Mouse (Mus musculus): ENCODE measurements around the gene Cyp2d26. TPM values are rescaled to one million over a fixed set of nuclear protein-coding genes. Genes with fewer than 3 reads are reported as not detected.
"Not testable (repeated sequence)": the region's sequence is repeated elsewhere in the genome, so short reads cannot be mapped to it uniquely, and the experiment has no call there.

Gene Cyp2d26
- total RNA-seq, 1 experiment, result not detected

GRCm38 (mm10) chr15:82793868-82794267 is 226 bp downstream of the Cyp2d26 start:
- no peaks in the 10 kb centered on the region for H3K9me3 ChIP-seq (ENCODE audit: control insufficient read depth, insufficient read depth, low read depth, low read length)
- no peak for TF ChIP-seq HCFC1 (IDR thresholded peaks at IDR 0.05; ENCODE audit: borderline replicate concordance, insufficient read depth, low read length)
- no peak for TF ChIP-seq MAFK (IDR thresholded peaks at IDR 0.05; ENCODE audit: insufficient read depth, low read depth, low read length)
- no peak for TF ChIP-seq ZC3H11A (IDR thresholded peaks at IDR 0.05; ENCODE audit: borderline replicate concordance, low read depth, low read length)
- TF ChIP-seq CHD2 (IDR thresholded peaks at IDR 0.05; ENCODE audit: low read depth, low read length), result no peak
- no peak for TF ChIP-seq ZNF384 (IDR thresholded peaks at IDR 0.05; ENCODE audit: low read depth, low read length)
- in situ Hi-C loops (cut with MboI; ENCODE audit: low sequenced_read_pairs in 2 of 2, unreplicated experiment in 2 of 2), result no loop called here
- H3K36me3 ChIP-seq (ENCODE audit: control insufficient read depth, insufficient read depth, low read length, poor library complexity, severe bottlenecking), result no peaks in the 10 kb centered on the region
- H3K4me3 ChIP-seq (ENCODE audit: insufficient read depth in 1 of 2, low read depth in 1 of 2, low read length in 2 of 2, poor library complexity in 1 of 2, severe bottlenecking in 1 of 2), result no peak overlapping the region
- DNase-seq (ENCODE audit: low read depth, low spot score), result no peak
- no peaks in the 10 kb centered on the region for H3K4me1 ChIP-seq (ENCODE audit: control insufficient read depth in 2 of 2, insufficient read depth in 2 of 2, low read length in 2 of 2, poor library complexity in 1 of 2)
- H3K27ac ChIP-seq (ENCODE audit: insufficient read depth, low read depth, low read length, poor library complexity, severe bottlenecking), result no peak overlapping the region
- no peak overlapping the region for H3K9ac ChIP-seq (ENCODE audit: insufficient read depth, low read depth, low read length, poor library complexity, severe bottlenecking)

GRCm38 (mm10) chr15:82793454-82793853 is 640 bp downstream of the Cyp2d26 start:
- H3K4me1 ChIP-seq (ENCODE audit: control insufficient read depth in 2 of 2, insufficient read depth in 2 of 2, low read length in 2 of 2, poor library complexity in 1 of 2), result no peaks in the 10 kb centered on the region
- no peaks in the 10 kb centered on the region for H3K36me3 ChIP-seq (ENCODE audit: control insufficient read depth, insufficient read depth, low read length, poor library complexity, severe bottlenecking)
- no peaks in the 10 kb centered on the region for H3K9me3 ChIP-seq (ENCODE audit: control insufficient read depth, insufficient read depth, low read depth, low read length)
- DNase-seq (ENCODE audit: low read depth, low spot score), result no peak
- H3K9ac ChIP-seq (ENCODE audit: insufficient read depth, low read depth, low read length, poor library complexity, severe bottlenecking), result no peak overlapping the region
- in situ Hi-C loops (cut with MboI; ENCODE audit: low sequenced_read_pairs in 2 of 2, unreplicated experiment in 2 of 2), result no loop called here
- no peak overlapping the region for H3K27ac ChIP-seq (ENCODE audit: insufficient read depth, low read depth, low read length, poor library complexity, severe bottlenecking)
- TF ChIP-seq ZC3H11A (IDR thresholded peaks at IDR 0.05; ENCODE audit: borderline replicate concordance, low read depth, low read length) (no peak), HCFC1 (IDR thresholded peaks at IDR 0.05; ENCODE audit: borderline replicate concordance, insufficient read depth, low read length) (no peak), ZNF384 (IDR thresholded peaks at IDR 0.05; ENCODE audit: low read depth, low read length) (no peak), CHD2 (IDR thresholded peaks at IDR 0.05; ENCODE audit: low read depth, low read length) (no peak), MAFK (IDR thresholded peaks at IDR 0.05; ENCODE audit: insufficient read depth, low read depth, low read length) (no peak)
- no peak overlapping the region for H3K4me3 ChIP-seq (ENCODE audit: insufficient read depth in 1 of 2, low read depth in 1 of 2, low read length in 2 of 2, poor library complexity in 1 of 2, severe bottlenecking in 1 of 2)

DNA sequence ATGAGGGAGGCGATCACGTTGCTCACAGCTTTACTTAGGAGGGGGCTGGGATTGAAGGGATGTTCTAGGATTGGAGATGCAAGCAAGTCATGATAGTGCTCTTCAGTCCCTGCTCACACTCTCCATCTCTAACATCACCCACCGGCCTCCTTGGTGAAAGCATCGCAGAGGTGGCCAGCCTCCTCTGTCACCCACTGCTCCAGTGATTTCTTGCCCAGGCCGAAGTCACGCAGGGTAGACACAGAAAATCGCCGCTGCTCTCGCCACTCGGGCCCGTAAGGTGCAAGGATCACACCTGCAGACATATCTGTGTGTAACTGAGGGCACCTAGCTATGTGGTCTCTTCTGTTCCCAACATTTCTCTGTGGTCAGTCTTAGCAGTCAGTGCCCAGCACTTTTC is 1.5 kb downstream of the Cyp2d26 start:
- in situ Hi-C loops (cut with MboI; ENCODE audit: low sequenced_read_pairs in 2 of 2, unreplicated experiment in 2 of 2), result no loop called here
- Histone ChIP-seq H3K9me3 (ENCODE audit: control insufficient read depth, insufficient read depth, low read depth, low read length) (no peaks in the 10 kb centered on the region), H3K4me1 (ENCODE audit: control insufficient read depth in 2 of 2, insufficient read depth in 2 of 2, low read length in 2 of 2, poor library complexity in 1 of 2) (no peaks in the 10 kb centered on the region), H3K27ac (ENCODE audit: insufficient read depth, low read depth, low read length, poor library complexity, severe bottlenecking) (no peak overlapping the region), H3K36me3 (ENCODE audit: control insufficient read depth, insufficient read depth, low read length, poor library complexity, severe bottlenecking) (no peaks in the 10 kb centered on the region), H3K4me3 (ENCODE audit: insufficient read depth in 1 of 2, low read depth in 1 of 2, low read length in 2 of 2, poor library complexity in 1 of 2, severe bottlenecking in 1 of 2) (no peak overlapping the region), H3K9ac (ENCODE audit: insufficient read depth, low read depth, low read length, poor library complexity, severe bottlenecking) (no peak overlapping the region)
- DNase-seq (ENCODE audit: low read depth, low spot score), result no peak
- TF ChIP-seq HCFC1 (IDR thresholded peaks at IDR 0.05; ENCODE audit: borderline replicate concordance, insufficient read depth, low read length), result no peak
- no peak for TF ChIP-seq ZC3H11A (IDR thresholded peaks at IDR 0.05; ENCODE audit: borderline replicate concordance, low read depth, low read length)

GRCm38 (mm10) chr15:82784581-82784980 is 9.5 kb downstream of the Cyp2d26 start:
- in situ Hi-C loops (cut with MboI; ENCODE audit: low sequenced_read_pairs in 2 of 2, unreplicated experiment in 2 of 2), result no loop called here
- TF ChIP-seq ZC3H11A (IDR thresholded peaks at IDR 0.05; ENCODE audit: borderline replicate concordance, low read depth, low read length) (no peak), ZNF384 (IDR thresholded peaks at IDR 0.05; ENCODE audit: low read depth, low read length) (no peak), MAFK (IDR thresholded peaks at IDR 0.05; ENCODE audit: insufficient read depth, low read depth, low read length) (no peak), HCFC1 (IDR thresholded peaks at IDR 0.05; ENCODE audit: borderline replicate concordance, insufficient read depth, low read length) (no peak), CHD2 (IDR thresholded peaks at IDR 0.05; ENCODE audit: low read depth, low read length) (no peak)
- no peak overlapping the region for H3K27ac ChIP-seq (ENCODE audit: insufficient read depth, low read depth, low read length, poor library complexity, severe bottlenecking)
- no peak overlapping the region for H3K9ac ChIP-seq (ENCODE audit: insufficient read depth, low read depth, low read length, poor library complexity, severe bottlenecking)
- no peaks in the 10 kb centered on the region for H3K9me3 ChIP-seq (ENCODE audit: control insufficient read depth, insufficient read depth, low read depth, low read length)
- DNase-seq (ENCODE audit: low read depth, low spot score), result no peak
- H3K36me3 ChIP-seq (ENCODE audit: control insufficient read depth, insufficient read depth, low read length, poor library complexity, severe bottlenecking), result no peaks in the 10 kb centered on the region
- no peaks in the 10 kb centered on the region for H3K4me1 ChIP-seq (ENCODE audit: control insufficient read depth in 2 of 2, insufficient read depth in 2 of 2, low read length in 2 of 2, poor library complexity in 1 of 2)
- H3K4me3 ChIP-seq (ENCODE audit: insufficient read depth in 1 of 2, low read depth in 1 of 2, low read length in 2 of 2, poor library complexity in 1 of 2, severe bottlenecking in 1 of 2), result no peak overlapping the region

- Histone ChIP-seq H3K27ac (ENCODE audit: insufficient read depth, low read depth, low read length, poor library complexity, severe bottlenecking) (no peak overlapping the region), H3K4me3 (ENCODE audit: insufficient read depth in 1 of 2, low read depth in 1 of 2, low read length in 2 of 2, poor library complexity in 1 of 2, severe bottlenecking in 1 of 2) (no peak overlapping the region), H3K9me3 (ENCODE audit: control insufficient read depth, insufficient read depth, low read depth, low read length) (no peaks in the 10 kb centered on the region), H3K36me3 (ENCODE audit: control insufficient read depth, insufficient read depth, low read length, poor library complexity, severe bottlenecking) (no peaks in the 10 kb centered on the region), H3K4me1 (ENCODE audit: control insufficient read depth in 2 of 2, insufficient read depth in 2 of 2, low read length in 2 of 2, poor library complexity in 1 of 2) (no peaks in the 10 kb centered on the region), H3K9ac (ENCODE audit: insufficient read depth, low read depth, low read length, poor library complexity, severe bottlenecking) (no peak overlapping the region)
- DNase-seq (ENCODE audit: low read depth, low spot score), result no peak
- TF ChIP-seq HCFC1 (IDR thresholded peaks at IDR 0.05; ENCODE audit: borderline replicate concordance, insufficient read depth, low read length) (no peak), ZC3H11A (IDR thresholded peaks at IDR 0.05; ENCODE audit: borderline replicate concordance, low read depth, low read length) (no peak), CHD2 (IDR thresholded peaks at IDR 0.05; ENCODE audit: low read depth, low read length) (no peak), ZNF384 (IDR thresholded peaks at IDR 0.05; ENCODE audit: low read depth, low read length) (no peak), MAFK (IDR thresholded peaks at IDR 0.05; ENCODE audit: insufficient read depth, low read depth, low read length) (no peak)
- in situ Hi-C loops (cut with MboI; ENCODE audit: low sequenced_read_pairs in 2 of 2, unreplicated experiment in 2 of 2), result no loop called here
Observed at GRCm38 (mm10) chr15:82783800-82784199, 10.3 kb downstream of the Cyp2d26 start.

GRCm38 (mm10) chr15:82777856-82778255 is 16.2 kb downstream of the Cyp2d26 start:
- H3K4me3 ChIP-seq (ENCODE audit: insufficient read depth in 1 of 2, low read depth in 1 of 2, low read length in 2 of 2, poor library complexity in 1 of 2, severe bottlenecking in 1 of 2); H3K4me1 ChIP-seq (ENCODE audit: control insufficient read depth in 2 of 2, insufficient read depth in 2 of 2, low read length in 2 of 2, poor library complexity in 1 of 2); in situ Hi-C loops (cut with MboI; ENCODE audit: low sequenced_read_pairs in 2 of 2, unreplicated experiment in 2 of 2); DNase-seq (ENCODE audit: low read depth, low spot score); H3K9me3 ChIP-seq (ENCODE audit: control insufficient read depth, insufficient read depth, low read depth, low read length); H3K27ac ChIP-seq (ENCODE audit: insufficient read depth, low read depth, low read length, poor library complexity, severe bottlenecking); H3K36me3 ChIP-seq (ENCODE audit: control insufficient read depth, insufficient read depth, low read length, poor library complexity, severe bottlenecking); H3K9ac ChIP-seq (ENCODE audit: insufficient read depth, low read depth, low read length, poor library complexity, severe bottlenecking): not testable (repeated sequence)

Measured in ES-E14 (cell line).